Mouse (Mus musculus): ENCODE data around the gene Tmeff1.
"Not testable (repeated sequence)": the region's sequence is repeated elsewhere in the genome, so short reads cannot be mapped to it uniquely, and the experiment has no call there.

The Tmeff1 gene

DNA sequence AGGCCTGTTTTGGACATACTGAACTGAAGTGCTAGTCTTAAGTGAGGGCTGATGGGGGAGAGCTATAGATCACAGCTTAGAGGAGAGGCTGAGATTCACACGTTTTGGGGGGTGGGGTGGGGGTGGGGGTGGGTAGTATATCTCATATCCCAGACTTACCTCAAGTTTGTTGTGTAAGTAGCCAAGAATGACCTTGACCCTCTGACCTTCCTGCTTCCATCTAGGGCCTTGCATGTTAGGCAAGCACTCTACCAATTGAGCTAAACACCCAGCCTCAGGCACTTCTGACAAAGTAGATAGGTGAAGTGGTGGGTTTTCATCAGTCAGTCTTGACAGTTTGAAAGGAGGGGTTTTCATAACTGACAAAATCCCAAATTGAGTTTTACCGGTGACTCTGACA lies 92.8 kb downstream of the Tmeff1 start:
- DNase-seq (ENCODE audit: low spot score) = no peak

DNA sequence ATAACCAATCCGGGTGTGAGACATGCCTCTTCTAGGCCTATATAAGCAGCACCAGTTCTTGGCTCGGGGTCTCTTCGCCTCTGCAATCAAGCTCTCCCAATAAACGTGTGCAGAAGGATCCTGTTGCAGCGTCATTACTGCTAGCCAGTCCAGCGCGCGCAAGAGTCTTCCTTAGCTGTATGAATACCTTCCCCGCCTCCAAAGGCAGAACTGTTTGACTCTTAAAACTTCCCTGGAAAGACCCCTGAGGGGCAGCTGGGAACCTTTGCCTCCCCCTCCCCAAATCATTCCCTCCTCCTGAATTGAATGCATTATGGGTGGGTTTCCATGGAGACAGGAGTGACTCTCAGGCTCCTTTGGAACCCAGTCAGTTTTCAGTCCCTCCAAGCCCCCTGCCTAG lies 93.8 kb downstream of the Tmeff1 start:
- DNase-seq (ENCODE audit: low spot score) = no peak

DNA sequence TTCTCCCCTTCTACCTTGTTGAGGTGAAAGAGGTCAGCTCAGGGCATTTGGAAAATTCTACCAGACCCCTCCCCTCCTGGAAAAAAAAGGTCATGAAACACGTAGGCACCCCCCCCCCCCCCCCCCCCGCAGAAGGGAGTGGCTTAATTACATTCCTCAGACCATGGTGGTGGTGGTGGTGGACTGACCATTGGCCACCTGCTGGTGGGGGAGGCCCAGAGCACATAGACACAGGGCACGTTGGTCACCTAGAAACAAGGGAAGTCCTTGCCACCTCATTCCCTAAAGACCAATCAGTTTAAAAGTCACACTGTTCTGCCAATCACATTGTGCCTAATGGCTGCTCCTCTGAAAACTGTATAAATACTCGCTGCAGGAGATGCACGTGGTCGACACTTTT lies 94.8 kb downstream of the Tmeff1 start:
- not testable (repeated sequence) for DNase-seq (ENCODE audit: low spot score)

DNA sequence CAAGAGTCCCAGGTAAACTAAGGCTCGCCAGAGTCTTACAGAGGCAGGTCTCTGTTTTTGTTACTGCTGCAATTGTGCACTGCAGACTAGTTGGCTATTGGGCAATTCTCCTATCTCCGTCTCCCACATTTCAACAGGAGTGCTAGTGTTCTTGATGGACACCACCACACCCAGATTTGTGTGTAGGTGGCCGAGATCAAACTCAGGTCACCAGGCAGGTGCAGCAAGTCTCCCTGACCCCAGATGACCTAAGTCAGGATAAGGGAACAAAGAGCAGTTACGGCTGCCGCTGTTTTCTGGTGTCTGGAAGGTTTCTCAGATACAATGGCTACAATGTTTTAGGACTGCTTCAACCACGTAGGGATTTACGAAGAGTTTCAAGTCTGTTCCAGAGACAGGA lies 95.2 kb downstream of the Tmeff1 start:
- DNase-seq (ENCODE audit: low spot score) = no peak

DNA sequence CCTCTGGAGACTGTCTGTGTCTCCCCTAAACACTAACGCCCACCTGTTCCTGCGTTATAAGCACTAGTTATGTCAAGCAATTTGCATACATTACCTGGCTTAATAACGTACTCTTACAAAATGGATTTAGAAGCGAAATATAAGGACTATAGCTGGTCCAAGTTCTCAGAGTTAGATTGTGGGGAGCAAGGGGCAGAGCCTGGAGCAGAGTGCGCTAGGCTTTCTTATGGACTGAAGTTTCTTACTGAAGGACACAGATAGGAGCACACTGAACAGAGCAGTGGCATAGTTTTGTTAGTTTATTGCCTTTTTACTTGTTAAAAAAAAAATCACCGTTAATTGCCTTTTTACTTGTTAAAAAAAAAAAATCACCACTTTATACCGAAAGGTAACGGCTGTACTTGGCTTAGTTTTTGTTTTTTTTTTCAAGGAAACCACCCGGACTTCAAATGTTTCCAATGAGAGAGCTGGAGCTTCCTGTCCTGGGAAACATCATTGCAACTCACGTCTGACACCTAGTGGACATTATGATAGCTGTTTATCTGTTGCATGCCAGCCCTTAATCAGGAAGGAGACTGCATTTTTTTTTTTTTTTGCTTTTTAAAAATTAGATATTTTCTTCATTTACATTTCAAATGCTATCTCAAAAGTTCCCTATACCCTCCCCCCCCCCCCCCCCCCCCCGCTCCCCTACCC lies 95.8 kb downstream of the Tmeff1 start:
- DNase-seq (ENCODE audit: low spot score) = peak; percentile 43

DNA sequence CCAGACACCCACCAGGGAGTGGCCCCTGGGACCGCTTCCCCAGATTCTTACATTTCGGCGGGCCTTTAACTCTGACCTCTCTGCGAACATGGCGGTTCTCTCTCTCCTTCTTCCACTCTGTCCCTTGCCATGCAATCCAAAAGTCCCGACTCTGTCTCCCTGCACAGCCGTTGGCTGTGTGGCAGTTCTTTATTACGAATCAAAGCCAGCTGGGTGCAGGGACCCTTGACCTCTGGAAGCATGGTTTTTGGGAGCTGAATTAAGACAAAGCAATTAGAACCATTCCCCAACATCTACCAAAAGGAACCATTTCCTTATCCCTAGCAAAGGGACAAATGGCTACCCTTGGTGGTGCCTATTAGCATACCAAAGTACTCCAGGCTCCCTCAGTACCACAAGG lies 98.2 kb downstream of the Tmeff1 start:
- no peak for DNase-seq (ENCODE audit: low spot score)

DNA sequence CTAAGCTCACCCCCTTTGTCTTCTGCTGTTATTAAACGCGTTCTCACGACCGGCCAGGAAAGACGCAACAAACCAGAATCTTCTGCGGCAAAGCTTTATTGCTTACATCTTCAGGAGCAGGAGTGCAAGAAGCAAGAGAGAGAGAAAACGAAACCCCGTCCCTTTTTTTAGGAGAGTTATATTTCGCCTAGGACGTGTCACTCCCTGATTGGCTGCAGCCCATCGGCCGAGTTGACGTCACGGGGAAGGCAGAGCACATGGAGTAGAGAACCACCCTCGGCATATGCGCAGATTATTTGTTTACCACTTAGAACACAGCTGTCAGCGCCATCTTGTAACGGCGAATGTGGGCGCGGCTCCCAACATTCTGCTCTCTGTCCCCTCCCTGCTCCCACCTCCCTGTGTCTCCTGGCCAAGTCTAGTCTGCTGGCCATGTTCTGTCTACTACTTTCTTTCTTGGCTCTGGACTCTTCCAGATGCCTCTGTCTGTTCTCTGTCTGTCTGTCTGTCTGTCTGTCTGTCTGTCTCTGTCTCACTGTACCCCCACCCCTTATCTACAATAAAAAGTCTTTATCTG lies 98.7 kb downstream of the Tmeff1 start:
- not testable (repeated sequence) for DNase-seq (ENCODE audit: low spot score)

DNA sequence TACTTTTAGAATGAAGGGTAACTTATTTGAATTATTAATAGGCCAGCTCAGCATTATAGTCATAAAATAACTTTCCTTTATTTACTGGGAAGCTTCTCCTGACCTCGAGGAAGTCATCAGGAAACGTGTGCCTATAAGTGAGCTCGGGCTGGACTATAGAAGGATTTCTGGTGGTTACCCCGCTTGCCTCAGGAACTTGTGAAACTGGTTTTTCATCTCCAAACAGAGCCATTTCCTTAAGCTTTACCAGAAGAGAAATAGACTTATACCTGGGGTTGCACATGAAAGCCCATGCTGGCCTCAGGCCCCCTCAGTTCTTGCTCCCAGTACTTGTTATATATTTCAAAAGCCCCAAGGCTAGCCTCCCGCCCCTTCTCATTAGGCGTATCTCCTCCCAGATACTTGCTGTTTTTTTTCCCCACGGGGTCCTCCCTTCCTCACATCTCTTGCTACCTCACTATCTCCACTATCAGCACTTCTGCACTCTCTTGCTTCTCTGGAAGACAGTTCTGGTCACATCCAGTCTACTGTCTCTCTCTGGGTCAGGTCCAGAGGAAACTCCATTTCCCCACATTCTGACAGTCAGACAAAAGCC lies 99.7 kb downstream of the Tmeff1 start:
- DNase-seq (ENCODE audit: low spot score) = no peak

DNA sequence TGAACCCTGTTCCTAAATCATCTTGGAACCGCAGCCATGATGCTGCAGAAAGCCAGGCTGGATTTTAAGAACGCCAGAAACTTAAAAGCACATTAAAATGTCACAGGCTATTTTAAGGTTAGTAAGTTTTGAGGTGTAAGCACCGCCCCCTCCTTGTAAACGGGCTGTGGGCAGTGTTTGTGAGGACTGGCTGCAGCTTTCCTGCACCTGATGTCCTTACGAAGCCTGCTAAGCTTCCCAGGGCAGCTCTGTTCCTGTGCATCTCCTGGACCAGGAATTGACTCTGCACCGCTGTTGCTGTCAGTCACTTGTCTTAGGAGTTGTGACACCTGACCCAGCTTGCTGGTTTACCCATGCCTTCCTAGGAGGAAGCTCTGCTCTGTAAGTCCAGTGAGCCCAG lies 103.2 kb downstream of the Tmeff1 start:
- DNase-seq (ENCODE audit: low spot score) = no peak

DNA sequence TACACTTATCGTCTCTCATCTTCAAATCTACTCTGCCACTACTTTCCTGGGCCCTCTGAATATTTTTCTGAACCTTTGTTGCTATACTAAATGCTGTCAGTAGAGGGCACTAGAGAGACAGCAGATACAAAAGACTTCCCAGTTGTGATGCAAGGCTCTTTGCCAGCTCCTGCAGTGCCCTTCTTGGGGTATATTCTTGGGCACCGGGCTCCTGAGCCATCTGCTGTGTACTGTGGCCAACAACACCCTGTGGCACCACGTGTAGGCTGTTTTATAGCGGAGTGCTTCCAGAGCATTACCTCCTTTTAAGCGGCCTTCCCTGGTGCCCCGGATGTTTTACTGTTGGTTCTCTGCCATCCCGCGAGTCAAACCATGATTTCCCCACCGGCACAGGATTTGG lies 105.7 kb downstream of the Tmeff1 start:
- peak; percentile 70 for DNase-seq (ENCODE audit: low spot score)

DNA sequence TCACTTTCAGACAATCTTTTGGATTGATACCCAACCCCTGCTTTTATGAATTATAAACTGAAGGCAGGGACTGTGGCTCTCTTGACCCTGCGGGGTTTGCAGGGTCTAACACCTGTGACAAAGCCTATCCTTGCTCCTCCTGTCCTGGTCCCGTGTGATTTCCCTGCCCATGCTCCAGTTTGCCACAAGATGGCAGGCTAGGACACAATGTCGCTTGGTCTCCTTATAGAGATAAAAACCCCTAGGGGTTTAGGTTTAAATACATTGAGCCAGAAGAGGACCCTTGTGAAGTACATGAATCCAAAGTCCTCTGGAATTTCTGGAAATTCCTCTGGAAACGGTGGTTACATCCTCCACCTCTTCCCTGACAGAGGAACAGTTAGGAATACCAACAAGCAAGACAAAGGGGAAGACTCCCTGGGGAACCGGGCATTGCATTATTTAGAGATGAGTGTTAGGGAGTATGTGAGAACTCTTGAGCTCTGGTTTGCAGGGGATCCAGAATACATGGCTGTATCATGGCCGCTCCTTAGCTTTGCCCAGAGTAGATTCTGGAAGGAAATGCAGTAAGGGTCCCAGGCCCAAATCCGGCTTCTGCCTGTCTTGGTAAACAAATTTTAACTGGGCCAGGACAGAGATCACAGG lies 106.9 kb downstream of the Tmeff1 start:
- no peak for DNase-seq (ENCODE audit: low spot score)

DNA sequence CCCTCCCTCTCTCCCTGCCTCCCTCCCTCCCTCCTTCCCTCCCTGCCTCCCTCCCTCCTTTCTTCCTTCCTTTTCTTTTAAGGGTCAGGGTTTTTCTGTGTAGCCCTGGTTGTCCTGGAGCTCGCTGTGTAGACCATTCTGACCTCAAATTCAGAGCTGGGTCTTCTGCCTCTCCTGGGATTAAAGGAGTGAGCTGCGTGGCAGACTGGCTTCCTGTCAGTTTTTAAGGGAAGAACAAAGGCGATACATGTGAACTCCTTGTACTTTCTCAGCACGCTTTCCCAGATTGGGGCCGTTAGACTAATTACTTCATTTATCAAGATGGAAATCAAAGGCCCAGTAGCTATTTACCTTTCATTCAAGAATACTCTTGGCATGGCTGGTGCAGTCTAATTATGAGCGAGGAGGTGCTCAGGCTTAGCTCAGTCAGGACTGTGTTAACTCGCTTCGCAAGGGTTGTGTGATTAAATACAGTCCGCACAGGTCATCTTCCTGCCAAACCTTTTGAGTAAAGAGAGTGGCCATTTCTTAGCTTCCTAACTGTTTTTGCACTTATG lies 107.8 kb downstream of the Tmeff1 start:
- no peak for DNase-seq (ENCODE audit: low spot score)

DNA sequence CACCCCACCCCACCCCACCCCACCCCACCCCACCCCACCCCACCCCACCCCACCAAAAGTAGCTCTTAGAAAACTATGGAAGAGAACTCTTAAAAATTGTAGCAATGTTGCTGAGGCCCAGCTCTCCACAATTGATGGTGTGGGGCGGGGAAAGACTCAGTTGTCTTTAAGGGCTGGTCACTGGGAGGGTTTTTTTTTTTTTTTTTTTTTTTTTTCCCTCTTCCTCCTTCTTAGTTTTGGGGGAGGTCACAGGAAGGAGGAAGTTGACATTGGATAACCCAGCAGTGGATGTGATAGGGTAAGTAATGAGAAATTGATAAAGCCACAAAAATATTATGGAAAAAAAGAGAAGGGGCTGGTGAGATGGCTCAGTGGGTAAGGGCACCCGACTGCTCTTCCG lies 111.7 kb downstream of the Tmeff1 start:
- no peak for DNase-seq (ENCODE audit: low spot score)

DNA sequence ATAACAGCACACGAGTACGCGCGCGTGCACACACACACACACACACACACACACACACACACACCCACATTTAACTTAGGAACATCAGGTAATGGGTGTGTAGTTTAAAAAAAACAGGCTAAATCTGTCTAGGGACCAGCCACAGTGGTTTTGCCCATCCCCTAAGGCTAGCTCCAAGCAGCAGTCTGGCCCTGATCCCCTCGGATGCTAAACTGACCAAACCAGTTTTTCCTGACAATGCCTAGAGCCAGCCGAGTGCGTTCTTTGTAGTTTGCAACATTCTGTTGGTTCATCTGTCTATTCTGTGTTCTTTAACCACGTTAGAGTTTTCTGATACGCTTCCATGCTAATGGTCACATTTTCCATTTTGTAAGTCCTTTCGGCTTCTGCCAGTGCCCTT lies 112.3 kb downstream of the Tmeff1 start:
- DNase-seq (ENCODE audit: low spot score) = no peak
